Mouse (Mus musculus) B cell, adult 67 days (primary cell): ENCODE results near the gene Fabp2. TPM values are rescaled to one million over a fixed set of nuclear protein-coding genes. Genes with fewer than 3 reads are reported as not detected.

Experiments used
- total RNA-seq, 2 experiments: library from RNA; stranded (reverse); gene quantifications; 4 replicates each; pipeline ENCODE4 v1.2.4; 2023

The Fabp2 gene
- total RNA-seq, result not detected

GRCm38 (mm10) chr3:122894772-122895171 lies at the start of gene Fabp2:
Gene Fabp2, plus strand, starts transcription at chr3:122895072.

DNA sequence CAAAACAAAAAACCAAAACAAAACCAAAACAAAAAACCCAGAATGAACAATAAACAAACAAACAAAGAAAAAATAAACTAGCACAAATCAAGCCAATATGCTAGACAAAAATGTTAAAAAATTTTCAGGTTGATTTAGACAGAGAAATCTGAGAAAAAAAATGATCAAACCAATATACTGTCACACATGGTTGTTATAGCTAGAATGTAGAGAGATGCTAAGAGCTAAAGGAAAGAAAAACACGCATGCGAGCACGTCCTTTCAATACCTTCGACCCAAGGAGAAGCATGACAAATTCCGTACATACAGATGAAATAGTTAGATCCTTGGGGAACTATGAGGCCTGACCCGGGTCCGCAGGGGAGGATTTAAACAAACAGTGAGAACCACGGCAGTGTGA lies 24.4 kb downstream of the Fabp2 start, which contains the start of gene Gm10959:
Gene Gm10959, minus strand, starts transcription at position 101 of the 400 bp plus-strand sequence.

DNA sequence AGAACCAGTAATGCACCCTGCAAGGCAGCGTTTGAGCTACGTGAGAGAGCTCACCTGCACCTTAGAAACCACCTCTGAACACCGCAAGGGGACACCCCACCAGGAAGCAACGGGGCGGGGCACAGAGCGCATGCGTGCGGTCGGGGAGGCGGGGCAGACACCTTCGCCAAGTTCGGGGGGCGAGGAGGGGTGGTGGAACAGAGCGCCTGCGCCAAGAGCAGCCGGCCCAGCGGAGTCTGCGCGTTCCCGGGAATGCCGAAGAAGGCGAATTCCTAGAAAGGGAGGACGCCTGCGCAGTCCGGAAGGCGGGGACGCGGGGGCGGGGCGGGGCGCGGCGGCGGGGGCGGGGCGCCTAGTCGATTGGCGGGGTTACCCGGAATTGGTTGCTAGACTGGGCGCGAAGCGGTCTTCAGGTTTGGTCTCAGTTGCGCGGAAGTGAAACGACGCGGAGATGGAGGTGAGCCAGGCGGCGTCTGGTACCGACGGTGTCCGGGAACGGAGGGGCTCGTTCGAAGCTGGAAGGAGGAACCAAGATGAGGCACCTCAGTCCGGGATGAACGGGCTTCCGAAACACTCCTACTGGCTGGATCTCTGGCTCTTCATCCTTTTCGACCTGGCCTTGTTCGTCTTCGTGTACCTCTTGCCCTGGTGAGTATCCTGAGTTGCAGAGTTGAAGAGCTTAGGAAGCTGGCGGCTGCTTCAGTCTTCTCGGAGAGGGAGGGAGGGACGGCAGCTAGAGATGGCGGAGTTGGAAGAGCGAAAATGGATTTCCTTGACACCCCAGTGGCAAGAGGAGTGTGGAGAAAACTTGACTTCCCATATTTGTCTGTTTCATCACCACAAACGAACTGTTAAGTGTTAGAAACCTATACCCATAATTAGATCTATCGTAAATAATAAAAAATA lies 29.4 kb downstream of the Fabp2 start, which contains the start of gene 1810037I17Rik:
Gene 1810037I17Rik, plus strand, starts transcription at position 195 of the 906 bp plus-strand sequence.

Other genes starting within 250 kb of the Fabp2 start
- under 1 TPM; 0.36 to 0.49 TPM for gene Pde5a, start 166.1 kb upstream of the Fabp2 start, total RNA-seq
- not detected for gene Gm10959, start 24.3 kb downstream of the Fabp2 start, total RNA-seq
- 10 to 100 TPM; 22.8 to 26.4 TPM for gene 1810037I17Rik, start 29.1 kb downstream of the Fabp2 start, total RNA-seq
- gene Usp53, start 89.4 kb downstream of the Fabp2 start, total RNA-seq, result 10 to 100 TPM; 27.3 to 27.5 TPM
- gene Myoz2, start 139.9 kb downstream of the Fabp2 start, total RNA-seq, result not detected